Mouse (Mus musculus) cerebellum, postnatal 10 days (tissue): ENCODE data around the gene Krt79.
A peak's percentile ranks its signal among the peaks of the same experiment; 100 is the strongest.

Experiments
- DNase-seq, 2 experiments: peaks; one replicate each; pipeline ENCODE4 v3.0.0; 2021; ENCODE audit warnings: mixed read lengths in 2 of 2

The Krt79 gene

DNA sequence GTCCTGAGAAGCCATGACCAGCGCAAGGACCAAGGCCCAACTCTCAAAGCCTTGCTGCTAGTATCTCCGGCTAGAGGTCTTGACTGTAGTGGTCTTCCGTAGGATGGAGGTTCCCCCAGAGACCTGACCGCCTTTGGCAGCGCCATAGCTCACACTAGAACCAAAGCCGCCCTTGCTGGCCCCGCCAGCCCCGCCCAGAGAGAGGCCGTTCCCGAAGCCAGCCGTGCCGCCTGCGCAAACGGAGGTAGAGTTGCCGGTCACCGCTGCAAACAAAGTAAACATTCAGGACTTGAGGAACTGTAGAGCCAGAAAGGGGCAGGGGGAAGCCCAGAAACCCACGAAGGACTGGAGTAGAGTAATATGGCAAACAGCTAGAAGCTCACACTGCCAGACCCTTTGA, 10.5 kb downstream of the Krt79 start:
- DNase-seq: peak in 1 of 2 experiments; percentile 26

DNA sequence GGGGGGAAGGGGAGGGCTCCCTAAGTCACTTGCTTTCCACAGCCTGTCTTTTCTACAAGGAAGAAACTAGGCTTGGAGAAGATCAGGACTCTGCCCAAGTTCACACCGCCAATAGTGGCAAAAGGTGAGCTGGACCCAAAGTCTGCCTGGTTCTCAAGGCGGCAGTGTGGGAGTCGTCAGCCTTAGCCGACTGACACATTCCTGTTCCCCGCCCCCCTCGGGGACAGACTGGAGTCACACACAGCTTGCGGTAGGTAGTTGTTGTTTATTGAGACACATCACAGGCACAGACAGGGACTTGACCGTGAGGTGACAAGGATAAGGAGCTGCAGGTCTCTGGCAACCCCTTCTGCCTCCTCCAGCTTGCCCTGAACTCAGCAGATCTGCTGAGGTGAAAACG, 11.0 kb downstream of the Krt79 start:
- DNase-seq: no peak

DNA sequence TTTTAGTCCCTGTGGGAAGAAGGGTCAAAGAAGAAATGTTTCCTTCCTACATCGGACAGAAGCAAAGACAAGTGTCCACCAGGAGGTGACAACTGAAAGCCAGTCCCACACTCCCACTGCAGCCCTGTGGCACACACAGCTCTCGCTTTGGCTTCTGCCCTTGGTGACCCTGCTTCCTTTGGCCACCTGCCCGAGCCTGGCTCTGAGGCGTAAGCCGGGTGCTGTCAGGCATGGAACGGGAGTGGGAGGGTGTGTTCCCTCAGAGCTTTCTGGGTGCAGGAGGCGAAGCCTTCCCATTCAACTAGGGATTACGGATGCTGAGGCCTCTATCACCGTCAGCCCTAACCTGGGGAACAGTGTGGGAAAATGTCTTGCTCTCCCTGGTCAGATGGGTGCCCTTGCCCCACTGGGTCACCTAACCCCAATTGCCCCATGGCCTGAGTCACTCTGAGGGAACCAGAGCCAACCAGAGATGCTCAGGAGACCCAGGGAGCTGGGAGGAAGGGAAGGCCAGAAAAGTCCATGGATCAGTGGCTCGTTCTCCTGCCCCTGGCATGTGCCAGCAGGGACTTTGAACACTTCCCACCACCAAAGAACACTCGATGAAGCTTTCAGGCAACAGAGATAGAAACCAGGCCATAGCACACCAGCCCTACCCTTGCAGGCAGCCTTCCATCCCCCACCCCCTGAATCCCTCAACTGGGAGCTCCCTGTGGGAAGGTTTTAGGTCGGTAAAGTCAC, 12.6 kb downstream of the Krt79 start:
- peak; percentile 49 to 56 for DNase-seq

DNA sequence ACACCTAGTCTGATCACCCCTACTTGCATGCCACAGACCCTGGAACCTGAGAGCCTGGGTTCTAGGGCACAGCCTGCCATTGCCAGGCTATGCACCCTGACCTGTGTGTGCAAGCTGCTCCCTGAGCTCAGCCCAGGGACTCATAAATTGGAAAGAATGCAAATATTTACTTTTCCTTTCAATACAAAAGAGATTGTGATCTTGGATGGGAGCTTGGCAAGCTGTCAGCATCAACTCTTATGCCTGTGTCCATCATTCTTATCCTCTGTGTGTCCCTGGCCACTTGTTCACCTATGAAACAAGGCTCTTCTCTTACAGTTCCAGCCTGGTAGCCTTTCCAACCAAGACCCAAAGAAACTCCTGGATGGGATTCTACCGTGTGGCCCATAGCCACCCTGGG, 15.1 kb downstream of the Krt79 start:
- DNase-seq: no peak

DNA sequence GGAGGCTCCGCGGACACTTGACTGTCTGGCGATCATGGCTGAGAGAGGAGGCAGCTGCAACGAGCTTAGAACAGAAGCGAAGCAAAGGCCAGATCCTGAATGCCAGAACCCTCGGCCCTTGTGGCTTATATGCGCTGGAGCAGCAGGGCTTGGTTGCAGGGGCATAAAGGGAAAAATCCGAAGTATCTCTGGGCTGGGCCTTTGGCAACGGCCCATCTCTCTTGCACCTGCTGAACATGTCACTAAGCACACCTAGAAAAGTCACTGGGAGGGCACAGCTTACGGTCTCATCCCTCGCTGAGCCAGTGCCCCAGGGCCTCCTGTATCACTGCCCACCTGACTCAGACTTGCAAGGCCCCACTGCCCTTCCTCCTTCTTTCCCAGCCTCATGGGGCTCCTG, 15.5 kb downstream of the Krt79 start, which contains the start of gene Krt4:
TSS of gene Krt4 (minus strand) at position 101 of the 400 bp plus-strand sequence.
- no peak for DNase-seq

DNA sequence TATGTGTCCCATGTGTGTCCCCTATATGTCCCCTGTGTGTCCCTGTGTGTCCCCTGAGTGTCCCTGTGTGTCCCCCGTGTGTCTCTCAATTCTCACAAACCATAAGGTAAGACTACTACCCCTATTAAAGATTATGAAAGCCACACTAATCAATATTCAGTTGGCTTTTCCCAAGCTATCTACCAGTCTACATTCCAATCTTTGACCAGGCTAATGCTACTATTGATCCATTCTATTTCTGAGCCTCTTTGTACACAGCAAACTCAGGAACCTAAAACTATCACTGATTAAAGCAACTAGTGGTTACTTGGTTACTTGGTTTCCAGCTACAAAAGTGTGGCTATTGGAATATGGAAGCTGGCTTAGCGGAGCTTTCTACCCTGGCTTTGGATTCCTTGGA, 17.8 kb downstream of the Krt79 start:
- no peak for DNase-seq

DNA sequence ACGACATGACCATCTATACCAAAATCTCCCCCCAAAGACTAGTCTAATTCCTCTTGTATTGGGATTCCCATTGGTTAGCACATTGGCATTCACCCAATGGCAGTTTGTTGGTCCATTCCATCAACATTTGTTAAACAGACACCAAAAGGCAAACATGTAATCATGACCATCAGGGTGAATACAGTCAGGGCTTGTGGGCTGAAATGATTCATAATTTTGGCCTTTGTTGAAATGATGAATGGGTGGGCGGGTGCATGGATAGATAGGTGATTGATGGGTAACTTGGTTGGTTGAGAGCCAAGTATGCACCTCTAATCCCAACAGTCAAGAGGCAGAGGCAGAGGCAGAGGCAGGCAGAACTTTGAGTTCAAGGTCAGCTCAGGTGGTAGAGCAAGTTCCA, 24.1 kb downstream of the Krt79 start:
- DNase-seq: no peak

DNA sequence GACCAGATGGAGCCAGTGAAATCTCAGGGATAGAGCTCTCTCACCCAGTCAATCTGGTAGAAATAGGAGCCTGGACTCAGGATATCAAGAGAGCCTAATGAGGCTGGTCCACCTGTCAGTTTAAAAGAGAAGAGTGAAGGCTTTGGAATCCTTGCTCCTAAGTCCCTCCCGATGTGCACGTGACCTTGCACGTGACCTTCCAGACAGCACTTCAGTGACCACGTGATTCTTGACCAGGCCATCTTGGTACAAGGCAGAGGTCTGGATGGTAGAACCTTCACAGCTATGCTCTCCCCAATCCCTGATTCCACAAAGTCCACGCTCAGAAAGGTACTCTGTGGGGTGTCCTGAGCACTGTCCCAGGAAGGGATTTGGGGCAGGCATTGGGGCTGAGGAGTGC, 35.3 kb downstream of the Krt79 start:
- no peak for DNase-seq

DNA sequence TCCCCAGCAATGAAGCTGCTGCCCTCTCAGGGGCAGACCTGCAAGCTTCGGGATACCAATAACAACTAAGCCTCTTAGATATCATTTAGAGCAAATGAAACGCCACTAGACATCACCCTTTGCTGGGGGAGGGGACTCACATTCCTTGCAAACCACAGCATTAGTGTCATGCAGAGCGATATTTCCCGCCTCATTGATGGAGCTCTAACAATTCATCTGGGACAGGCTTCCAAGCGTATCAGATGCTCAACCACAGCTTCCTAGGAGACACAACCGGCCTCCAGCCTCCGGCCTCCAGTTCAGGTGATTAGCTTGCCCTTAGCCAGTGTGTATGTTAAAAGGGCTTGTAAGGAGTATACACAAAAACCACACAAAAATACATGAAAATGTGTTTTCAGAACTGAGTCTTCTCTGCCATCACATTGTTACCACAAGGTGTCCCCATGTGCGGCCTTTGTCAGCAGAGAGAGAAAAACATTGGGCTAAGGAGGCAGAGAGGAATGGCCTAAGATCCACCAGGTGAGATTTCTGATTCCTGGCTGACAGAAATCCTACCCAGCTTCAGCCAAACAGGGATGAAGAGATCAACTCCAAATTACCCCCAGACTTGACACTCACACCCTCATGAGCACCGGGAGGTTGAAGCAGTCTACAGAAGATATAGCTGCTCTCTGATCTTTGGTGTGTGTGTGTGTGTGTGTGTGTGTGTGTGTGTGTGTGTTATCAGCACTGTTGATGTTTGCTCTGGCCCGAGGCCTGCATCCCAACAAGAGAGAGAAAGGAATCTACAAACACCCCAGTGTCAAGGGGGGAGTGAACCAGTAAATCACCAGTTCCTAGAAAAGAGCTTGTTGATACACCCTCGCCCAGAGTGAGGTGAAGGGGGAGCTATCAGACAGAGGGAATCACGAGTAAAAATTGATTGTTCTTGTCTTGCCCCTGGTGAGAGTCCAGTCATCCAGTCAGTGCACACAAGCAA, 37.7 kb downstream of the Krt79 start:
- no peak for DNase-seq

DNA sequence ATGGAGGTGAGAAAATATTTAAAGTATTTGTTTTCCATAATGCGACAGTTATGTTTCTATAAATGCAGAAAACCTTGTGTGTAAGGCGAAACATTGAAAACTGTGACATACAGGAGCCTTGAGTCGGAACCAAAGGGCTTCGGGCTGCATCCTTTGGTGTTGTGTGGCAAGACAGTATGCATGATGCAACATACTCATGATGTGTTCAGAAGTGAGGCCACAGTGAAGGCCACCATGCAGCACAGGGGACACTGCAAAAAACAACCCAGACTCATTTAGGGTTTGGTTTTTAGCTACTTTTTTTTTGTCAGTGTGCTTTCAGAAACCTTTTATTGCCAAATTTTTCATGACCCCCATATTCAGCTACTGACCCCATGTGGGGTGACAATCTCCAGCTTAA, 44.9 kb downstream of the Krt79 start:
- DNase-seq: no peak

DNA sequence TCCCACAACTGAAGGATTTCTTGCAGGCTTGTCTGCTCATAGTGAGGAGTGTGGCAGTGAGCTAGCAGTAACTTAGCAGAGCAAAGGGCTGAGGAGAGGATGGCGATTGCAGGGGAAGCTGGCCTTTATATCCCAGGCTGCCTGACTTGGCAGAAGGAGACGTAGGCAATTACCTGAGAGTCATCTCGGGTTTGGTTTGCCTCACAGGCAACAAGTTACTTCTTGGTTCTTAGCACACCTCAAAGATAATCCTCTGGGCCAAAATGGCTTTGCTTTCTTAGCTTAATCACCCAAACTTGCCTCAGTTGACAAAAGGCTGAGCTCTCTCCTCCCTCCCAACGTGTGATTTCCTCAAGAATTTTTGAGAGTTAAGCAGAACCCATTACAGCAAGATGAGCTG, 47.3 kb downstream of the Krt79 start, which contains the start of gene Krt76:
TSS of gene Krt76 (minus strand) at position 101 of the 400 bp plus-strand sequence.
- DNase-seq: no peak

DNA sequence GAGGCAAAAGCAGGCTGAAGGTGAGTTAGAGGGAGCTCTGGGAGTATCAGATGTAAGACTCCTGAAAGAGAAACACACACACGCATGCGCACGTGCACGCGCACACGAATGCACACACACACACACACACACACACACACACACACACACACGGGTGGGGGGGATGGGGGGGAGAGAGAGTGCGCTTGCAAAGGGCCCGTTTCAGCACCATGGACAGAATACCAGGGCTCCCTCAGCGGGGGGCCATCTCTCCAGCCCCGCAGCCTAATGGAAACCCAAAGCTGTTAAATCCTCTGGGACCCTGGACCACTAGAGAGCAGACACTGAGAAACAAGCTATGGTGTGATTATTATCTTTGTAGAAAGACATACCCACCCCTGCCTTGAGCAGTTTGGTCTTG, 60.3 kb downstream of the Krt79 start:
- DNase-seq: peak; percentile 17 to 31
